ENCODE assay signal across 20 mouse cellular contexts in the genomic region with DNA sequence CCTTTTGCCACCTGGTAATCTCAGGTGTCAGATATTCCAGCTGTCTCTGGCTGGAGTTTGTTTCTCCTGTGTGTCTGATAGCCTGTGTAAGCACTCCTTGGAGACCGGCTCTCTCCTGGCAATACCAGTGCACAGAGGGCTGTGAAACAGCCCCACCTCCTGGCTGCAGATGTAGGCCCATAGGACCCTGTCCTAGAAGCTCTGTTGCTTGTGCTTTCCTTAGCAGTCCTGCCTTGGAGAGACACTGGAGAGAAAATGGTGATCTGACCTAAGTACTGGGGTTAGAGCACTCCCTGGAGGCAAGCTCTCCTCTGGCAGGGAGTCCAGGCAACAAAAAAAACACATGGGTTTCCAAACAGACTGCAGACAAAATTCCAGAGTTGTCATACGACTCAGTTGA.
A peak's percentile ranks its signal among the peaks of the same experiment; 100 is the strongest.
DNase-seq lines count a peak whose midpoint lies in the region; TF ChIP-seq lines count a peak whose summit lies in the region.
"Had no signal": no experiment of that assay in that cellular context is flagged by ENCODE, and none has a peak within 500 bp of the region (broad histone marks: within the 10 kb centered on the region; RNA-seq: fewer than 3 reads in every experiment).

No protein-coding gene starts in this region.

- no peaks in the 10 kb centered on the region for H3K4me1 ChIP-seq in lung, adult 2 months (ENCODE audit: control insufficient read depth, insufficient read depth, low read length)
- H3K4me1 ChIP-seq: forebrain, embryonic 15.5 days; heart, embryonic 13.5 days; hindbrain, embryonic 13.5 days; limb, embryonic 12.5 days; neural tube, embryonic 12.5 days had no signal

- 50% methylated on average over 2 of the region's 2 CpGs for WGBS in lung, adult 2 months

- peak; percentile 9 for DNase-seq in adrenal gland, adult 8-10 months
- no peak for DNase-seq in adrenal gland, postnatal 4 days (ENCODE audit: low spot score in 2 of 2)
- DNase-seq in lung, adult 2 months = no peak
- DNase-seq in lung, postnatal 4 days = no peak
- peak; percentile 58 for DNase-seq in NIH3T3 (ENCODE audit: low read depth)
- peak; percentile 7 for DNase-seq in embryo, embryonic 9.5 days (ENCODE audit: extremely low spot score)
- no peak for DNase-seq in gastrocnemius, postnatal 10 days
- DNase-seq in layer of hippocampus, adult 18-20 months (ENCODE audit: low spot score in 2 of 2) = no peak
- DNase-seq: B cell, adult 2 months; cerebellum, adult 9-11 months; gastrocnemius, postnatal 25 days; kidney, adult 18-20 months; midbrain, embryonic 14.5 days; retina, postnatal 1 day; thymus, adult 2 months had no signal

- TF ChIP-seq POLR2A in lung, adult 2 months (IDR thresholded peaks at IDR 0.05; ENCODE audit: borderline replicate concordance, extremely low read depth, low read depth, low read length) = no peak

- peak; percentile 25; the same call in 1 of the 2 replicates for TF ChIP-seq CTCF in lung, adult 2 months (IDR thresholded peaks at IDR 0.05; ENCODE audit: insufficient read depth, low read length)

- no peak overlapping the region for H3K4me3 ChIP-seq in lung, adult 2 months (replicated peaks; ENCODE audit: extremely low read depth, low read depth, low read length)
- H3K4me3 ChIP-seq: forebrain, embryonic 15.5 days; heart, embryonic 13.5 days; hindbrain, embryonic 13.5 days; limb, embryonic 12.5 days; neural tube, embryonic 12.5 days had no signal

Comparison
In these comparisons a context has a peak if more than half of its experiments do, and no peak if none do; other contexts are left out.
1. DNase-seq: peak in adrenal gland, adult 8-10 months (single experiment), NIH3T3 (single experiment) and embryo, embryonic 9.5 days (single experiment); none in adrenal gland, postnatal 4 days (0 of 2), lung, adult 2 months (single experiment), lung, postnatal 4 days (0 of 2), gastrocnemius, postnatal 10 days (single experiment) and layer of hippocampus, adult 18-20 months (0 of 2).